Mouse (Mus musculus): ENCODE data around the gene Ddx55. TPM values are rescaled to one million over a fixed set of nuclear protein-coding genes. Genes with fewer than 3 reads are reported as not detected.

The Ddx55 gene
- polyA plus RNA-seq (2017; shearing (Covaris generic)): 14.6 TPM

GRCm38 (mm10) chr5:124552558-124553307 lies at the start of gene Ddx55:
Gene Ddx55, plus strand, starts transcription at chr5:124552864.

GRCm38 (mm10) chr5:124530655-124531582 lies 21.7 kb upstream of the Ddx55 start, which contains the start of gene Rilpl1:
Gene Rilpl1, minus strand, starts transcription at chr5:124531391.

DNA sequence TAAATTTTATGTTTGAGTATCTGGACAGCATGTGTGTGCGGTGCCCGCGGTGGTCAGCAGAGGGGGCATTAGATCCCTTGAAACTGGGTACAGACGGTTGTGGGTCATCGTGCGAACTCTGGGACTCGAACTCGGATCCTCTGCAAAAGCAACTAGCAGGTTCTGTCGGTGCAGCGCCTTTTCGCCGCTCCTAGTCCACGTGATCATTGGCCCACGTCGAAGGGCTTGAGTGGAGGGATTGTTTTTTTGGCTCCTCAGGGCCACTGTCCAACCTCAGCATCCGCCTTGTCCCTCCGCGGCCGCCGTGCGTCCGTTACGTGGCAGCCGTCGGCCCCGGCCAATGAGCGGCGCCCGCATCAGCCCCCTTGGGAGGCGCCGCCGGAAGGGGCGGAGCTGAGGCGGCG lies 12.3 kb upstream of the Ddx55 start, which contains the start of gene Tmed2:
Tmed2 (plus strand) TSS at position 313 of the 404 bp plus-strand sequence.

GRCm38 (mm10) chr5:124578633-124579317 lies 26.1 kb downstream of the Ddx55 start, which contains the start of the genes Eif2b1 and Gtf2h3:
Gene Eif2b1, minus strand, starts transcription at chr5:124579131.
Gene Gtf2h3, plus strand, starts transcription at chr5:124579140.

Other genes starting within 250 kb of the Ddx55 start
- 17.5 TPM for gene Mphosph9, start 224.9 kb upstream of the Ddx55 start, polyA plus RNA-seq (2017; shearing (Covaris generic))
- 5.5 TPM for gene 2810006K23Rik, start 224.8 kb upstream of the Ddx55 start, polyA plus RNA-seq (2017; shearing (Covaris generic))
- gene Cdk2ap1, start 189.8 kb upstream of the Ddx55 start, polyA plus RNA-seq (2017; shearing (Covaris generic)): 117 TPM
- gene Sbno1, start 126.9 kb upstream of the Ddx55 start, polyA plus RNA-seq (2017; shearing (Covaris generic)): 98.9 TPM
- gene Kmt5a, start 112.9 kb upstream of the Ddx55 start, polyA plus RNA-seq (2017; shearing (Covaris generic)): 71.8 TPM
- gene Rilpl2, start 74.5 kb upstream of the Ddx55 start, polyA plus RNA-seq (2017; shearing (Covaris generic)): 112 TPM
- gene Snrnp35, start 69.7 kb upstream of the Ddx55 start, polyA plus RNA-seq (2017; shearing (Covaris generic)): 9.0 TPM
- gene Rilpl1, start 21.5 kb upstream of the Ddx55 start, polyA plus RNA-seq (2017; shearing (Covaris generic)): 3.9 TPM
- gene Tmed2, start 12.2 kb upstream of the Ddx55 start, polyA plus RNA-seq (2017; shearing (Covaris generic)): 614 TPM
- 21.1 TPM for gene Eif2b1, start 26.3 kb downstream of the Ddx55 start, polyA plus RNA-seq (2017; shearing (Covaris generic))
- gene Gtf2h3, start 26.3 kb downstream of the Ddx55 start, polyA plus RNA-seq (2017; shearing (Covaris generic)): 19.6 TPM
- 83.5 TPM for gene Atp6v0a2, start 75.7 kb downstream of the Ddx55 start, polyA plus RNA-seq (2017; shearing (Covaris generic))
- gene Dnah10, start 172.2 kb downstream of the Ddx55 start, polyA plus RNA-seq (2017; shearing (Covaris generic)): 0.16 TPM